Mouse (Mus musculus): ENCODE data around the gene Cep97.

DNA sequence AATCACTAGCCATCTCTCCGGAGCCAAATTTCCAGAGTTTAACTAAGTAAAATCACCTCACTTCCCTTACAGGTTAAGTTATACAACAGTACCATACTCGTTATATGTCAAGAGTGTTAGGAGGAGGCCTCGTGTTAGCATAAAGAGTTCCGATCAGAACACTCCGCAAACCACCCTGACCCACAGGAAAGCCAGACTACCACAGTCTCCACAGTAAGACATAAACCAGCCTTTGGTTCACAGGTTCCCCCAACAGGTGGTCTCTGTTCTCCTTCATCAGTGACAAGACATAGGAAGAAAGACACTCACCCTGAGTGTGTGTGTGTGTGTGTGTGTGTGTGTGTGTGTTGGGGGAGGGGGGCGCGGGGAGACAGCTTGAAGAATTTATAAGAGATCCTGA, 43.3 kb downstream of the Cep97 start:
- TF ChIP-seq CTCF (IDR thresholded peaks at IDR 0.05; ENCODE audit: extremely low read depth, insufficient read length, insufficient replicate concordance, low read depth, low read length): no peak
- no peak for TF ChIP-seq POLR2A (IDR thresholded peaks at IDR 0.05; ENCODE audit: low read depth, low read length)

All from small intestine, adult 2 months (tissue).